Comparison of ENCODE assay signal across 8 mouse cellular contexts in the genomic region with DNA sequence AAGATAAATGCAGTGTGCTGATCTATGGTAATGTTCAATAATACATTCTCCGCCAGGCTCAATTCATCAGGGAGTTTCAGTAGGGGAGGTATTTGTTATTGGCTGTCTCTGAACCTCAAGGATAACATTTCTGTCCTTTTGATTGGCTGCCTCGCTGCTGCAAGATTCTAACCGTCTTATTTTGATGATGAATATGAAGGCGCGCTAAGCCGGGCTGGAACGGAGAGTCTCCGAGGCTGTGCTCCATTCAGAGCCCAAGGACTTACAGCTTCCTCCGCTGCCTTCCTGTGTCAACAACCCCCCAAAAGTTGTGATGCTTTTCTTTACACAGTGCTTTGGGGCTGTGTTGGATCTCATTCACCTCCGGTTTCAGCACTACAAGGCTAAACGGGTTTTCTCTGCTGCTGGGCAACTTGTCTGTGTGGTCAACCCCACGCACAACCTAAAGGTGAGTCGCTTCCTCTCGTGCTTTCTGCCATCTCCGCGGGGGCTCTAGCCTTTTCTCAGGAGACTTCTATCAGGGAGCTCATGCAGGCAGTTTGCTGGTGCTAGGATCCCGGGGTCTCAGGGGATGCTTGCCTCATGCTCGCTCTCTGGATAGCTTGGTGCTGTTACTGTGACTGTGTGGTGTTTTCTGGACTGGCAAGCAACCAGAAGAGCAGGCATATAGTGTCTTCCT. TPM values are rescaled to one million over a fixed set of nuclear protein-coding genes. Genes with fewer than 3 reads are reported as not detected.
DNase-seq lines count a peak whose midpoint lies in the region; ATAC-seq lines count a peak whose summit lies in the region.

A gene (plus strand): TSS at position 240 of the 679 bp plus-strand sequence.

- H3K4me1 ChIP-seq in hindbrain, embryonic 12.5 days = peaks cover 29% of the 10 kb centered on the region
- H3K4me1 ChIP-seq in limb, embryonic 13.5 days = peaks cover 42% of the 10 kb centered on the region

- H3K36me3 ChIP-seq in hindbrain, embryonic 12.5 days = no peaks in the 10 kb centered on the region
- H3K36me3 ChIP-seq in limb, embryonic 13.5 days = no peaks in the 10 kb centered on the region

- H3K27me3 ChIP-seq in hindbrain, embryonic 12.5 days = no peaks in the 10 kb centered on the region
- H3K27me3 ChIP-seq in limb, embryonic 13.5 days = peaks cover 30% of the 10 kb centered on the region

- peak; percentile 39 to 67 for DNase-seq in adrenal gland, adult (ENCODE audit: inconsistent age in 2 of 2, low spot score in 1 of 2)
- no peak for DNase-seq in adrenal gland, adult 8-10 months
- DNase-seq in B cell, adult 2 months = peak; percentile 15 to 21
- DNase-seq in embryo, embryonic 11 days = peak; percentile 47
- no peak for DNase-seq in spleen, postnatal 36 days (ENCODE audit: low spot score in 2 of 2)

- H3K4me3 ChIP-seq in hindbrain, embryonic 12.5 days = peak within 1 kb of the TSS; percentile 45
- peak within 1 kb of the TSS; percentile 36 for H3K4me3 ChIP-seq in limb, embryonic 13.5 days

- peak within 1 kb of the TSS; percentile 63 for H3K9ac ChIP-seq in hindbrain, embryonic 12.5 days
- peak within 1 kb of the TSS; percentile 58 for H3K9ac ChIP-seq in limb, embryonic 13.5 days

- WGBS in hindbrain, embryonic 12.5 days = 5% methylated on average over 18 of the region's 18 CpGs
- WGBS in limb, embryonic 13.5 days = 25% methylated on average over 18 of the region's 18 CpGs

- H3K4me2 ChIP-seq in hindbrain, embryonic 12.5 days (replicated peaks) = peak within 1 kb of the TSS; percentile 72
- peak within 1 kb of the TSS; percentile 72 for H3K4me2 ChIP-seq in limb, embryonic 13.5 days (replicated peaks)

- H3K9me3 ChIP-seq in hindbrain, embryonic 12.5 days (replicated peaks) = no peaks in the 10 kb centered on the region
- no peaks in the 10 kb centered on the region for H3K9me3 ChIP-seq in limb, embryonic 13.5 days

- H3K27ac ChIP-seq in hindbrain, embryonic 12.5 days = peak within 1 kb of the TSS; percentile 81
- H3K27ac ChIP-seq in limb, embryonic 13.5 days = no peak within 1 kb of the TSS

- ATAC-seq in hindbrain, embryonic 12.5 days (ENCODE audit: low FRiP score) = peak; percentile 49
- ATAC-seq in limb, embryonic 13.5 days (ENCODE audit: low FRiP score, low read depth) = no peak
- ATAC-seq in neutrophil, adult 5-6 weeks (ENCODE audit: extremely low read depth, insufficient number of reproducible peaks, low FRiP score, poor library complexity, severe bottlenecking) = peak; percentile 13; the same call in 1 of the 2 replicates

RNA-seq across cellular contexts. Expression of the gene that starts here (rescaled TPM):
- under 1 TPM; 0.07 to 0.25 (median 0.17) TPM for total RNA-seq in adrenal gland, adult 8-10 months (2022)
- polyA plus RNA-seq in hindbrain, embryonic 12.5 days (2016; fragmentation: Nextera tagmentation; extraction: Ambion mirVana) = 1.9 and 2.1 TPM in 2 replicates
- polyA plus RNA-seq in limb, embryonic 13.5 days (2015; fragmentation: Nextera tagmentation; extraction: Ambion mirVana) = 0.33 and 0.52 TPM in 2 replicates
- total RNA-seq in neutrophil, adult 5-6 weeks (2017) = not detected in 2 replicates

Comparison
In these comparisons a context has a peak if more than half of its experiments do, and no peak if none do; other contexts are left out.
1. DNase-seq: peak in adrenal gland, adult (2 of 2), B cell, adult 2 months (2 of 2) and embryo, embryonic 11 days (single experiment); none in adrenal gland, adult 8-10 months (single experiment) and spleen, postnatal 36 days (0 of 2).
2. Peak in ATAC-seq in neutrophil, adult 5-6 weeks; RNA of the gene not detected or under 1 TPM.